Mouse (Mus musculus): ENCODE data around the gene Mkrn1. TPM values are rescaled to one million over a fixed set of nuclear protein-coding genes. Genes with fewer than 3 reads are reported as not detected.

Mkrn1 gene
- polyA plus RNA-seq (2012; rRNA removed), result 31.0 and 34.5 TPM in 2 replicates

GRCm38 (mm10) chr6:39419851-39420721 lies at the start of gene Mkrn1:
Mkrn1 (minus strand) TSS chr6:39420462.
- no peaks in the 10 kb centered on the region for H3K27me3 ChIP-seq (replicated peaks; ENCODE audit: control insufficient read depth, insufficient read depth, low read length)
- peak within 1 kb of the TSS; percentile 99 for H3K4me3 ChIP-seq (ENCODE audit: insufficient read depth, low read depth, low read length)
- WGBS, result under 1% methylated on average over 82 of the region's 82 CpGs
- no peaks in the 10 kb centered on the region for H3K36me3 ChIP-seq (ENCODE audit: control insufficient read depth, insufficient read depth, low read length)
- peaks cover 5% of the 10 kb centered on the region; the same call in 1 of the 2 replicates for H3K4me1 ChIP-seq (ENCODE audit: control insufficient read depth, insufficient read depth, low read length)
- H3K27ac ChIP-seq (ENCODE audit: insufficient read depth, low read depth, low read length), result peak within 1 kb of the TSS; percentile 48
- peak; percentile 91 for DNase-seq
- TF ChIP-seq POLR2A (IDR thresholded peaks at IDR 0.05; ENCODE audit: low read depth, low read length) (peak; percentile 32), CTCF (conservative IDR thresholded peaks at IDR 0.05; ENCODE audit: insufficient read depth, insufficient read length, low read depth, low read length) (no peak)

DNA sequence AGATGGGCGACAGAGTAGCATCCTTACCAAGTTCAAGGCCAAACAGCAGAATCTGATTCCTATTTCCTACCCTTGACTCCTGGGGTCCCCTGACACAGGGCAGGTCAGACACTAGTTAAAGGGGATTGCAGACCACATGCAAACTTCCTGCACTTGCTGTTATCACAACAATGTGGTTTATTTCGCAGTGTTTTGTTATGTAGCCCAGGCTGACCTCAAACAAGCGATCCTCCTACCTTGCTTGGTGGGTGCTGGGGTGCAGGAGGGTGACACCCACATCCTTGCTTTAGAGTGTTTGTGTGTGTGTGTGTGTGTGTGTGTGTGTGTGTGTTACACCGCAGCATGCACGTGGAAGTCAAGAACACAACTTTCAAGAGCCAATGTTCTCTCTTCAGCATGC lies 49.2 kb upstream of the Mkrn1 start:
- 86% methylated on average over 5 of the region's 5 CpGs for WGBS
- Histone ChIP-seq H3K36me3 (ENCODE audit: control insufficient read depth, insufficient read depth, low read length) (no peaks in the 10 kb centered on the region), H3K4me3 (ENCODE audit: insufficient read depth, low read depth, low read length) (no peak overlapping the region), H3K27me3 (replicated peaks; ENCODE audit: control insufficient read depth, insufficient read depth, low read length) (no peaks in the 10 kb centered on the region), H3K4me1 (ENCODE audit: control insufficient read depth, insufficient read depth, low read length) (no peaks in the 10 kb centered on the region), H3K27ac (ENCODE audit: insufficient read depth, low read depth, low read length) (no peak overlapping the region)
- DNase-seq, result no peak
- no peak for TF ChIP-seq CTCF (conservative IDR thresholded peaks at IDR 0.05; ENCODE audit: insufficient read depth, insufficient read length, low read depth, low read length)
- TF ChIP-seq POLR2A (IDR thresholded peaks at IDR 0.05; ENCODE audit: low read depth, low read length), result no peak

DNA sequence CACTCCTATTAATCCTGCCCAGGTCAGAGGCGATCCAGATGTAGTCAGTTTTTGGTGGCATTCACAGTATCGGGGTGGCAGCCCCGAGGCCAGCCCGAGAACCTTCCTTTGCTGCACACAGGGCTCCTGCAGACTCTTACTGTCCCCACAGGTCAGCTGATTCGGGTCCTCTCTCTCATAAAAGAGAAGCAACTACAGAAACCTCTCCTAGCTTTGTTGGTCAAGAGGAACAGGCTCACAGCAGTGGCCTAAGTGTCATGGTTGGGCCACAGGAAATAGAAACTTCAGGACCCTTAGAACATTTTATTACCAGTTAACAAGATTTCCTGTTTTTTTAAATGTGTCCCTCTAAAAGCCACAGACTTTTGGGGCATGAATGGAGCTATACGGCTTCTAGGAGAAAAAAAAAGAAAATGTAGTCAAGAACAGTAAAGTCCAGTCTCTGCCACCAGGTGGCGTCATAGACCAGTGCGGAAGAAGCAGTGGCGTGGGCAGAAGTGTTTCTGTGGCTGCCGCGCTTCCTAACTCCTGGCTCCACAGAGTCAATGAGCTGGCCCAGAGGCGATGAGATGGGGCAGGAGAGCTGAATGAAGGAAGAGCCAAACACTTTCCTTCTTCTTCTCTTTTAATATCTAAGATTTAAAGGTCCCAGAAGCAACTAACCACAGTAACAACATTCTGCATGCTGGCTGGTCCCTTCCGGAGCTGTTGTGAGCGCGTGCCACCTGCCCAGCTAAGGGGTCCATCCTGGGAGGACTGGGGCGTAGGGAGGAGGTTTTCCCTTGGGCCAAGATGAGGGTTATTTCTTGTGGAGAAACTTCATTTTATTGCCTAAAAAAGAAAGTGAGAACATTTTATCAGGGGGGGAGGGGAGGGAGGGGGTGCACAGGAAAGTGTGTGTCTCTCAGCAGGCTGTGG lies 42.6 kb upstream of the Mkrn1 start:
- no peaks in the 10 kb centered on the region for H3K4me1 ChIP-seq (ENCODE audit: control insufficient read depth, insufficient read depth, low read length)
- no peak overlapping the region for H3K4me3 ChIP-seq (ENCODE audit: insufficient read depth, low read depth, low read length)
- no peaks in the 10 kb centered on the region for H3K27me3 ChIP-seq (replicated peaks; ENCODE audit: control insufficient read depth, insufficient read depth, low read length)
- peak; percentile 82 for DNase-seq
- TF ChIP-seq POLR2A (IDR thresholded peaks at IDR 0.05; ENCODE audit: low read depth, low read length), result no peak
- TF ChIP-seq CTCF (conservative IDR thresholded peaks at IDR 0.05; ENCODE audit: insufficient read depth, insufficient read length, low read depth, low read length), result peak; percentile 80
- H3K27ac ChIP-seq (ENCODE audit: insufficient read depth, low read depth, low read length), result no peak overlapping the region
- WGBS, result 45% methylated on average over 16 of the region's 16 CpGs
- H3K36me3 ChIP-seq (ENCODE audit: control insufficient read depth, insufficient read depth, low read length), result no peaks in the 10 kb centered on the region

DNA sequence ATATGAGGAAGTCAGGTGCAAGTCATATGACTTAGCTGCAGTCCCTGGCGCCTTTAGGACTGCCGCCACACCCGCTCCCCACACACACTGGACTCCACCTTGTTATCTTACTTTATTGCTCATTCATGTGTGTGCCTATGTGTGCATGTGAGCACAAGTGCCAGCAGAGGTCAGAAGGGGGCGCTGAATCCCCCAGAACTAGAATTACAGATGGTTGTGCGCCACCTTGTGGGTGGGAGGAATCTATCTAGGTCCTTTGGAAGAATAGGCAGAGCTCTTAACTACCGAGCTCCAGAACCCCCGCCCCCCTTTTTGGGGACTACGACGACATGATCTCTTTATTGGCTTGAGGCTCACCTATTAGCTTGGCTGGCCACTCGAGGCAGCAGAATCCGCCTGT lies 39.8 kb upstream of the Mkrn1 start:
- TF ChIP-seq CTCF (conservative IDR thresholded peaks at IDR 0.05; ENCODE audit: insufficient read depth, insufficient read length, low read depth, low read length) (no peak), POLR2A (IDR thresholded peaks at IDR 0.05; ENCODE audit: low read depth, low read length) (no peak)
- WGBS, result 98% methylated on average over 11 of the region's 11 CpGs
- no peak overlapping the region for H3K27ac ChIP-seq (ENCODE audit: insufficient read depth, low read depth, low read length)
- no peak for DNase-seq
- H3K4me3 ChIP-seq (ENCODE audit: insufficient read depth, low read depth, low read length), result no peak overlapping the region
- H3K36me3 ChIP-seq (ENCODE audit: control insufficient read depth, insufficient read depth, low read length), result no peaks in the 10 kb centered on the region
- H3K27me3 ChIP-seq (replicated peaks; ENCODE audit: control insufficient read depth, insufficient read depth, low read length), result no peaks in the 10 kb centered on the region
- no peaks in the 10 kb centered on the region for H3K4me1 ChIP-seq (ENCODE audit: control insufficient read depth, insufficient read depth, low read length)

DNA sequence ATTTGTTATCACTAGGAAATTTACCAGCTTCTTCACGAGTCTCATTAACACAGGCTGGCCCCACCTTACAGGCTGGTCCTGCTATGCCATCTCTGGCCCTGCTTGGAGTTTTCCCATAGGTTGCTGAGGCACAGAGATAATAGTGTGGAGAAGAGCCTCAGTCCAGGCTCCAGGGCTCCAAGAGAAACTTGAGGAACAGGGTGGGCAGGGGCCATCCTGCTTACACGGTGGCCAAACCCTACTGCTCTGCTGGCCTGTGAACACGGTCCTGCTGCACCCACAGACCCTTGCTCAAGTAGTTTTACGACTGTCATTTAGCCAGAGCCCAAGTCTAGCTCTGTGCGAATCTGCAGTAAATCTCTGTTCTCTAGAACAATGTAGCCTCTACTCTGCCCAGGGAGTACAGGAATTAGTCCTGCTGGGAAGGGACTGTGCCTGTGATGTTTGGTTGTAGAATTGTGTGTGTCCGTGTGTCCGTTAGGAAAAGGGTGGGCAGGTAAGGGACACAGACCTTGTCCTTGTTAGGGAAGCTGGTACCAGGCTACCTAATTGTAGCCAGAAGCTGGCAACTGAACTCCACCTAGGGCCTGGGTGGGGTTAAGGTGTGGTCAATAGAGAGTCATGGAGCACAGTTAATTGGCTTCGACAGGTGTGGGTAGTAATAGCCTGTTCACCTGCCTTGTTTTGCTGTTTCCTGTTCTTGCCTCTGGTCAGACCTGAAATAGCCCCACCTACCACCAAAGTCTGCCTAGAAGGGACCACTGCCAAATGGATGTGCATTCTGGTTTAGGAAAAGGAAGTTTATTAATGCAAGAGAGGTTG lies 35.3 kb upstream of the Mkrn1 start:
- DNase-seq, result no peak
- no peak overlapping the region for H3K4me3 ChIP-seq (ENCODE audit: insufficient read depth, low read depth, low read length)
- no peaks in the 10 kb centered on the region for H3K4me1 ChIP-seq (ENCODE audit: control insufficient read depth, insufficient read depth, low read length)
- TF ChIP-seq POLR2A (IDR thresholded peaks at IDR 0.05; ENCODE audit: low read depth, low read length), result no peak
- TF ChIP-seq CTCF (conservative IDR thresholded peaks at IDR 0.05; ENCODE audit: insufficient read depth, insufficient read length, low read depth, low read length), result no peak
- no peaks in the 10 kb centered on the region for H3K36me3 ChIP-seq (ENCODE audit: control insufficient read depth, insufficient read depth, low read length)
- no peaks in the 10 kb centered on the region for H3K27me3 ChIP-seq (replicated peaks; ENCODE audit: control insufficient read depth, insufficient read depth, low read length)
- H3K27ac ChIP-seq (ENCODE audit: insufficient read depth, low read depth, low read length), result no peak overlapping the region
- WGBS, result 48% methylated on average over 8 of the region's 8 CpGs

DNA sequence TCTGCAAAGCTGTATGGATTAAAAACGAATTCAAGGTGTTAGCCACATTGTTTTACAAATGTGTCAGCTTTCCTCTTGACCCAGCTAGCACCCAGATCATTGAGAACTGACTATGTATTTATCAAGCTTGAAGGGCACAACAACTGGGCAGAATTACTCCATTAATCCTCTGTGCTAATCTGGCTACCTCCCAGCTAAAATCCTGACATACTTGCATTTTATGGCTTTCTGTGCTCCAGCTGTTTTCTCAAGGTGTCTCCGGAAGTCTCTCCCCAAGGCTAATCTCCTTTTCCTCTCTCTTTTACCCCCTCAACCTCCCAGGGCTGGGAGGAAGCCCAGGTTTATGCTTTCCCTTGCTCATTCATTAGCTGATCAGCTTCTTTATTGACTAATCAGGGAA lies 34.4 kb upstream of the Mkrn1 start:
- no peaks in the 10 kb centered on the region for H3K36me3 ChIP-seq (ENCODE audit: control insufficient read depth, insufficient read depth, low read length)
- 45% methylated on average over 2 of the region's 2 CpGs for WGBS
- no peak overlapping the region for H3K27ac ChIP-seq (ENCODE audit: insufficient read depth, low read depth, low read length)
- no peak overlapping the region for H3K4me3 ChIP-seq (ENCODE audit: insufficient read depth, low read depth, low read length)
- H3K27me3 ChIP-seq (replicated peaks; ENCODE audit: control insufficient read depth, insufficient read depth, low read length), result no peaks in the 10 kb centered on the region
- no peaks in the 10 kb centered on the region for H3K4me1 ChIP-seq (ENCODE audit: control insufficient read depth, insufficient read depth, low read length)
- TF ChIP-seq POLR2A (IDR thresholded peaks at IDR 0.05; ENCODE audit: low read depth, low read length), result no peak
- TF ChIP-seq CTCF (conservative IDR thresholded peaks at IDR 0.05; ENCODE audit: insufficient read depth, insufficient read length, low read depth, low read length), result no peak
- DNase-seq, result no peak

Data from kidney, adult 2 months (tissue).